Mouse (Mus musculus): Measurements from ENCODE around the gene Acan. TPM values are rescaled to one million over a fixed set of nuclear protein-coding genes. Genes with fewer than 3 reads are reported as not detected.

The Acan gene
- polyA plus RNA-seq, 1 experiment from 2014 or later, result 0.05 TPM

- 13% methylated on average over 8 of the region's 8 CpGs for WGBS
- DNase-seq (ENCODE audit: low spot score) (no peak), ATAC-seq (replicated peaks; ENCODE audit: low FRiP score) (no peak)
- Histone ChIP-seq H3K36me3 (ENCODE audit: control insufficient read depth, insufficient read depth, low read length) (no peaks in the 10 kb centered on the region), H3K4me3 (ENCODE audit: low read depth, low read length) (no peak overlapping the region), H3K9me3 (ENCODE audit: control insufficient read depth, low read length) (no peaks in the 10 kb centered on the region), H3K4me1 (replicated peaks; ENCODE audit: control insufficient read depth, insufficient read depth, low read length) (0 out of 2 replicates have a peak, but pooled peaks cover 2% of the 10 kb centered on the region), H3K4me2 (ENCODE audit: low read depth, low read length, severe bottlenecking) (peak overlapping the region; percentile 13; the same call in 1 of the 2 replicates), H3K9ac (ENCODE audit: low read length) (no peak overlapping the region), H3K27ac (ENCODE audit: low read depth, low read length) (no peak overlapping the region), H3K27me3 (ENCODE audit: control insufficient read depth, insufficient read depth, low read length) (no peaks in the 10 kb centered on the region)
Measured at GRCm38 (mm10) chr7:79129883-79130282, 76.6 kb downstream of the Acan start.

- Histone ChIP-seq H3K4me2 (ENCODE audit: low read depth, low read length, severe bottlenecking) (peak overlapping the region; percentile 31; the same call in 1 of the 2 replicates), H3K4me1 (replicated peaks; ENCODE audit: control insufficient read depth, insufficient read depth, low read length) (0 out of 2 replicates have a peak, but pooled peaks cover 2% of the 10 kb centered on the region), H3K36me3 (ENCODE audit: control insufficient read depth, insufficient read depth, low read length) (no peaks in the 10 kb centered on the region; the same call in 1 of the 2 replicates), H3K4me3 (ENCODE audit: low read depth, low read length) (peak overlapping the region; percentile 13), H3K9me3 (ENCODE audit: control insufficient read depth, low read length) (no peaks in the 10 kb centered on the region), H3K27ac (ENCODE audit: low read depth, low read length) (no peak overlapping the region), H3K9ac (ENCODE audit: low read length) (no peak overlapping the region), H3K27me3 (ENCODE audit: control insufficient read depth, insufficient read depth, low read length) (no peaks in the 10 kb centered on the region)
- no peak for ATAC-seq (replicated peaks; ENCODE audit: low FRiP score)
- no peak for DNase-seq (ENCODE audit: low spot score)
- WGBS, result 19% methylated on average over 13 of the region's 13 CpGs
Measured at GRCm38 (mm10) chr7:79130385-79130784, 77.1 kb downstream of the Acan start.

- H3K4me2 ChIP-seq (ENCODE audit: low read depth, low read length, severe bottlenecking), result peak within 1 kb of the TSS; percentile 31
- H3K4me1 ChIP-seq (replicated peaks; ENCODE audit: control insufficient read depth, insufficient read depth, low read length), result 0 out of 2 replicates have a peak, but pooled peaks cover 2% of the 10 kb centered on the region
- peak within 1 kb of the TSS; percentile 13 for H3K4me3 ChIP-seq (ENCODE audit: low read depth, low read length)
- H3K36me3 ChIP-seq (ENCODE audit: control insufficient read depth, insufficient read depth, low read length), result no peaks in the 10 kb centered on the region; the same call in 1 of the 2 replicates
- H3K9ac ChIP-seq (ENCODE audit: low read length), result no peak within 1 kb of the TSS; the same call in 1 of the 2 replicates
- 3% methylated on average over 19 of the region's 19 CpGs for WGBS
- H3K27me3 ChIP-seq (ENCODE audit: control insufficient read depth, insufficient read depth, low read length), result no peaks in the 10 kb centered on the region
- DNase-seq (ENCODE audit: low spot score), result peak; percentile 73
- H3K9me3 ChIP-seq (ENCODE audit: control insufficient read depth, low read length), result no peaks in the 10 kb centered on the region
- no peak within 1 kb of the TSS for H3K27ac ChIP-seq (ENCODE audit: low read depth, low read length)
- ATAC-seq (replicated peaks; ENCODE audit: low FRiP score), result peak; percentile 55; the same call in 1 of the 2 replicates
Measured at GRCm38 (mm10) chr7:79130843-79131444, 77.7 kb downstream of the Acan start, which contains the start of gene Hapln3. Gene Hapln3, minus strand, starts transcription at chr7:79131018.

- Histone ChIP-seq H3K27ac (ENCODE audit: low read depth, low read length) (no peak overlapping the region), H3K4me2 (ENCODE audit: low read depth, low read length, severe bottlenecking) (no peak overlapping the region), H3K4me3 (ENCODE audit: low read depth, low read length) (no peak overlapping the region), H3K9me3 (ENCODE audit: control insufficient read depth, low read length) (no peaks in the 10 kb centered on the region), H3K9ac (ENCODE audit: low read length) (no peak overlapping the region), H3K4me1 (replicated peaks; ENCODE audit: control insufficient read depth, insufficient read depth, low read length) (0 out of 2 replicates have a peak, but pooled peaks cover 2% of the 10 kb centered on the region), H3K36me3 (ENCODE audit: control insufficient read depth, insufficient read depth, low read length) (no peaks in the 10 kb centered on the region; the same call in 1 of the 2 replicates), H3K27me3 (ENCODE audit: control insufficient read depth, insufficient read depth, low read length) (no peaks in the 10 kb centered on the region)
- DNase-seq (ENCODE audit: low spot score) (no peak), ATAC-seq (replicated peaks; ENCODE audit: low FRiP score) (no peak)
- 41% methylated on average over 6 of the region's 6 CpGs for WGBS
Measured at GRCm38 (mm10) chr7:79133391-79133790, 80.1 kb downstream of the Acan start.

- DNase-seq (ENCODE audit: low spot score), result no peak
- WGBS, result 60% methylated on average over 6 of the region's 6 CpGs
- Histone ChIP-seq H3K27ac (ENCODE audit: low read depth, low read length) (no peak overlapping the region), H3K4me1 (replicated peaks; ENCODE audit: control insufficient read depth, insufficient read depth, low read length) (no peaks in the 10 kb centered on the region), H3K4me2 (ENCODE audit: low read depth, low read length, severe bottlenecking) (no peak overlapping the region), H3K9me3 (ENCODE audit: control insufficient read depth, low read length) (no peaks in the 10 kb centered on the region), H3K27me3 (ENCODE audit: control insufficient read depth, insufficient read depth, low read length) (no peaks in the 10 kb centered on the region), H3K4me3 (ENCODE audit: low read depth, low read length) (no peak overlapping the region), H3K9ac (ENCODE audit: low read length) (no peak overlapping the region), H3K36me3 (ENCODE audit: control insufficient read depth, insufficient read depth, low read length) (no peaks in the 10 kb centered on the region; the same call in 1 of the 2 replicates)
- no peak for ATAC-seq (replicated peaks; ENCODE audit: low FRiP score)
Measured at GRCm38 (mm10) chr7:79139328-79139824, 86.1 kb downstream of the Acan start.

GRCm38 (mm10) chr7:79139891-79140591 is 86.8 kb downstream of the Acan start:
- H3K36me3 ChIP-seq (ENCODE audit: control insufficient read depth, insufficient read depth, low read length), result no peaks in the 10 kb centered on the region; the same call in 1 of the 2 replicates
- 61% methylated on average over 4 of the region's 4 CpGs for WGBS

GRCm38 (mm10) chr7:79140897-79141296 is 87.6 kb downstream of the Acan start:
- H3K36me3 ChIP-seq (ENCODE audit: control insufficient read depth, insufficient read depth, low read length), result no peaks in the 10 kb centered on the region
- H3K9me3 ChIP-seq (ENCODE audit: control insufficient read depth, low read length), result no peaks in the 10 kb centered on the region
- H3K9ac ChIP-seq (ENCODE audit: low read length), result no peak overlapping the region
- no peaks in the 10 kb centered on the region for H3K27me3 ChIP-seq (ENCODE audit: control insufficient read depth, insufficient read depth, low read length)
- WGBS, result 35% methylated on average over 8 of the region's 8 CpGs
- no peak overlapping the region for H3K4me3 ChIP-seq (ENCODE audit: low read depth, low read length)
- ATAC-seq (replicated peaks; ENCODE audit: low FRiP score), result no peak
- H3K4me2 ChIP-seq (ENCODE audit: low read depth, low read length, severe bottlenecking), result no peak overlapping the region
- peak; percentile 89 for DNase-seq (ENCODE audit: low spot score)
- no peaks in the 10 kb centered on the region for H3K4me1 ChIP-seq (replicated peaks; ENCODE audit: control insufficient read depth, insufficient read depth, low read length)
- no peak overlapping the region for H3K27ac ChIP-seq (ENCODE audit: low read depth, low read length)

More at GRCm38 (mm10) chr7:79139891-79140591, 86.8 kb downstream of the Acan start:
- Histone ChIP-seq H3K4me1 (replicated peaks; ENCODE audit: control insufficient read depth, insufficient read depth, low read length) (no peaks in the 10 kb centered on the region), H3K4me3 (ENCODE audit: low read depth, low read length) (no peak overlapping the region), H3K27ac (ENCODE audit: low read depth, low read length) (no peak overlapping the region), H3K4me2 (ENCODE audit: low read depth, low read length, severe bottlenecking) (no peak overlapping the region), H3K9me3 (ENCODE audit: control insufficient read depth, low read length) (no peaks in the 10 kb centered on the region), H3K27me3 (ENCODE audit: control insufficient read depth, insufficient read depth, low read length) (no peaks in the 10 kb centered on the region), H3K9ac (ENCODE audit: low read length) (no peak overlapping the region)
- ATAC-seq (replicated peaks; ENCODE audit: low FRiP score) (no peak), DNase-seq (ENCODE audit: low spot score) (no peak)

- peak overlapping the region; percentile 83 for H3K4me2 ChIP-seq (ENCODE audit: low read depth, low read length, severe bottlenecking)
- ATAC-seq (replicated peaks; ENCODE audit: low FRiP score), result no peak
Measured at GRCm38 (mm10) chr7:79147011-79147837, 93.9 kb downstream of the Acan start.

More at GRCm38 (mm10) chr7:79147011-79147837, 93.9 kb downstream of the Acan start:
- Histone ChIP-seq H3K27me3 (ENCODE audit: control insufficient read depth, insufficient read depth, low read length) (no peaks in the 10 kb centered on the region), H3K4me1 (replicated peaks; ENCODE audit: control insufficient read depth, insufficient read depth, low read length) (peaks cover 6% of the 10 kb centered on the region; the same call in 1 of the 2 replicates), H3K27ac (ENCODE audit: low read depth, low read length) (no peak overlapping the region), H3K9me3 (ENCODE audit: control insufficient read depth, low read length) (no peaks in the 10 kb centered on the region), H3K4me3 (ENCODE audit: low read depth, low read length) (no peak overlapping the region), H3K9ac (ENCODE audit: low read length) (no peak overlapping the region), H3K36me3 (ENCODE audit: control insufficient read depth, insufficient read depth, low read length) (no peaks in the 10 kb centered on the region)
- 52% methylated on average over 12 of the region's 12 CpGs for WGBS
- DNase-seq (ENCODE audit: low spot score), result peak; percentile 60
